Mouse (Mus musculus) bone marrow, adult 2 months (tissue): ENCODE measurements around the gene Tshr. TPM values are rescaled to one million over a fixed set of nuclear protein-coding genes. Genes with fewer than 3 reads are reported as not detected.

Experiments
- H3K27ac ChIP-seq: fragments of 200-500 bp; 2 replicates; pipeline ENCODE4 v1.5.1; 2012; ENCODE audit warnings: low read depth, mild to moderate bottlenecking, control low read depth, inconsistent platforms, low read length; ENCODE audit not compliant: control insufficient read depth, poor library complexity, insufficient read depth
- H3K4me1 ChIP-seq: fragments of 200-500 bp; 2 replicates; pipeline ENCODE4 v1.6.1; 2011; ENCODE audit warnings: low read length; ENCODE audit not compliant: control insufficient read depth, insufficient read depth
- H3K4me3 ChIP-seq: fragments of 200-500 bp; replicated peaks from 2 replicates; pipeline ENCODE3; 2011; ENCODE audit warnings: mild to moderate bottlenecking, low read depth, low read length, control low read depth; ENCODE audit not compliant: control insufficient read depth
- CTCF ChIP-seq: fragments of 200-500 bp; IDR thresholded peaks from 2 replicates; pipeline ENCODE4 v1.5.1; 2011; ENCODE audit warnings: low read length, control low read depth; ENCODE audit not compliant: control insufficient read depth, insufficient read depth
- POLR2A ChIP-seq: fragments of 200-500 bp; IDR thresholded peaks from 2 replicates; pipeline ENCODE4 v1.6.1; 2011; ENCODE audit warnings: low read depth, mild to moderate bottlenecking, control low read depth, low read length, borderline replicate concordance; ENCODE audit not compliant: control insufficient read depth
- WGBS: fragments of 180-500 bp; shearing (Covaris S2); methylation state at CpG from one replicate; pipeline ENCODE4 v1.1.7; 2018; 5-methylcytosine and 5-hydroxymethylcytosine counted together
- polyA plus RNA-seq: library from polyadenylated mRNA; stranded (reverse); fragments of >200 nt; gene quantifications from 2 replicates; pipeline ENCODE4 v1.2.4, GENCODE M21; 2011; ENCODE audit warnings: low replicate concordance; ENCODE audit not compliant: missing spikeins, insufficient read depth, insufficient read length

The Tshr gene
- polyA plus RNA-seq, 1 experiment, result 0.35 TPM

DNA sequence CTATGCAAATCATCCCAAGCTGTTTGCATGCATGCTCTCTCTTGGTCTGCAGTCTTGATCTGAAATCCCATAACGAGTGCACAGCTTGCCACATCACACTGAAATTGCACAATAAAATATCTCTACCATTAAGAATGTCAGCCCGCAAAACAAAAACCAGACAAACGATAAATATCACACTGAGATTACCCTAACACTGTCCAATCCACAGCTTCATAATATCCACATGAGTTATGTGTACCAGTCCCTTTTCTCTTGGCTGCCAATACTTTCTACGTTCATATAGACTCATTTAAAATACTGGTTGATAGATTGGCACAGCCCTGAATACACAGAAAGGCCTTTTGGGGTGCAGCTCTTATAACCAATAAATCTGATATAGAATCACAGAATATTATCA is 102.0 kb downstream of the Tshr start:
- Histone ChIP-seq H3K27ac (no peak overlapping the region), H3K4me3 (no peak overlapping the region), H3K4me1 (no peaks in the 10 kb centered on the region)
- TF ChIP-seq CTCF, result no peak
- TF ChIP-seq POLR2A, result no peak
- WGBS, result 82% methylated on average over 4 of the region's 4 CpGs

DNA sequence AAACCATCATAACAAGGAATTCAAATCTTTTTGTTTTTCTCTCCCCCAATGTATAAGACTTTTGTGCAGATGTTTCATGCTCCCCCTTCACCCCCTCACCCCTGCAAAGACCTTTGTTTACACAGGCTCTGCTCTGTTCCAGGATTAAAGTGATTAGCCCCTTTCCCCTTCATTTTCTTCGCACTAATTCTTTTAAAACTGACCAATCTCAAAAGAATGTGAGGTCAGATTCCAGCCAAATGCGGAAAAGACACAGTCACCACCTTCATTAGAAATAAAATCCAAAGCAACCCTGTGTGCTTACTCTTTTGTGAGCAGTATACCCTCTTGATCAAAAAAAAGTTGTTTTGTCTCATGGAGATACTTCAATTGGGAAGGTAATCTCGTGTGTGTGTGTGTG is 104.0 kb downstream of the Tshr start:
- WGBS, result 65% methylated on average over 3 of the region's 3 CpGs
- no peak for TF ChIP-seq CTCF
- Histone ChIP-seq H3K4me1 (no peaks in the 10 kb centered on the region), H3K4me3 (no peak overlapping the region), H3K27ac (no peak overlapping the region)

DNA sequence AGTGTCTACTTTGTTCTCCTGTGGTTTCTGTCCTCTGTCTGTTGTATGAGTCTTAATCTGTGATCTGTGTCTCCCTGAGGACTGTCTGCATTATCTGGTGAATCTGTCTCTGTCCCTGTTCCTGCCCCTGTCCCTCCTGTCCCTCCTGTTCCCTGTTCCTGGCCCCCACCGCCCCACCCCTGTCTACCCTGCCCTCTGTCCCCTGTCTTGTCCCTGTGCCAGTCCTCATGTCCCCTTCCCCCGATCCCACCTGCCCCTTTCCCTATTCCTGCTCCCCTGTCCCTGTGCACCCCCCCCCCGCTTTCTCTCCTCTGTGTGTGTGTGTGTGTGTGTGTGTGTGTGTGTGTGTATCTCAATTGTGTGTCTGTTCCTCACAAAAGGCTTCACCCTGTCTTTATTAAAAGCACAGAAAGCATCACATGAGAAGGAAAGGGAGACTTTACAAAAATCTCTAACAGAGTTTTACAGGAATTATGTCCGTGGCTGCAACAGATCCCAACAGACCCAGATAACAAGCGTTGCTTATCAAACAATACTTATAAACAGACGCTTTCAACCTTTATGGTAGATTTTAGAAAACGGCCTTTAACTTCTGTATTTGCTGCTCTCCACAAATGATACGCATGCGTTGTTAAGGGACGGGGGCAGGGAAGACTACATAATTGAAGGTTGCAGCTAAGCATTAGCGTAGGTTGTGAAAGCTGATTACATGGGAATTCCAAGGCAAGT is 111.3 kb downstream of the Tshr start:
- 80% methylated on average over 11 of the region's 11 CpGs for WGBS
- no peak overlapping the region for H3K27ac ChIP-seq
- TF ChIP-seq POLR2A, result no peak
- no peak for TF ChIP-seq CTCF
- H3K4me3 ChIP-seq, result no peak overlapping the region
- H3K4me1 ChIP-seq, result no peaks in the 10 kb centered on the region

DNA sequence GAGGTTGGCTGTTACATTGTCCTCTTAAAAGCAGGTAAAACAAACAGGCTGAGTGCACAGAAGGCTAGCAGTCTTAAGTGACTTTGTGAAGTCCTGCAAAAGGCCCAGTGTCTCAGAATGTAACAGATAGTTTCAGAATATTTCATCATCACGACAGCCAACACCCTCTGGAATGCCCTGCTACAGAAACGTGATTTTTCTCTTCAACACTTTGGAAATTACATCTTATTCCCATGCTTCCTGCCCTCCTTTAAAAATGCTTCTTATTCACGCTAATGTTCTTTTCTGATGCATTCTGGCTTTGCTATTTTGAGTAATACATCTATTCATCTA is 111.8 kb downstream of the Tshr start:
- no peaks in the 10 kb centered on the region for H3K4me1 ChIP-seq
- H3K27ac ChIP-seq, result no peak overlapping the region
- 60% methylated on average over 3 of the region's 3 CpGs for WGBS
- no peak overlapping the region for H3K4me3 ChIP-seq
- no peak for TF ChIP-seq POLR2A
- no peak for TF ChIP-seq CTCF

DNA sequence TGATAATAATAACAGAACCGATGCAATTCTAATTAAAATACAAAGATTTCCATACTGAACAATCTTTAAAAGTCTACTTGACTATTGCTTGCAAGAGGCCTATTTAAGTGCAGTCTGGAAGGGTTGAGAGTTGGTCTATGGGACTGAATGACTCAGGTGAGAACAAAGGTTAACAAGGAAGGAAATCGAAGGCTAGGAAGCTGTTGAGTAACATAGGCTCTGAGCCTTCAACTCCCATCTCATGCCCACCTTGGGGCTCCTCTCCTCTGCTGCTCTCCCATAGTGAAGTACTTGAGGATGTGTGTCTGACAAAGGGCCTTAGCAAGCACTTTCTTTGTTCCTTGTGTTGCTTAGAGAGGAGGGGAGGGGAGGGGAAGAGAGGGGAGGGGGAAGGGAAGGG is 116.1 kb downstream of the Tshr start:
- TF ChIP-seq POLR2A, result no peak
- TF ChIP-seq CTCF, result no peak
- H3K4me3 ChIP-seq, result no peak overlapping the region
- H3K4me1 ChIP-seq, result no peaks in the 10 kb centered on the region
- WGBS, result 83% methylated on average over 2 of the region's 2 CpGs
- no peak overlapping the region for H3K27ac ChIP-seq

DNA sequence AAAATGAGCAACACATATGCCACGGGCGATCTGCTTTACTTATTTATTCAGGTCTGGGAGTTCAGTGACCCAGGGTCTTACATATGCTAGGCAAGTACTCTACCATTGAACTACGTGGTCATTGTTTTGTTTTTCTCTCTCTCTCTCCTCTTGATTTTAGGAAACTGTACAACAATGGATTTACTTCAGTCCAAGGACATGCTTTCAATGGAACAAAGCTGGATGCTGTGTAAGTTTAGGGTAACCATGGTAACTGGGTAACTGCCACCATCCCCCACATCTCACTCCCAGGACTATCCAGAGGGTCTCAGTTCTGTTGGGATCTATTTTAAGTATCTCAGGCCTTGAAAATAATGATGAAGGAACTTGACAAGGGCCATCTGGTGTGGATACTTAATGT is 127.4 kb downstream of the Tshr start:
- 75% methylated on average over 3 of the region's 3 CpGs for WGBS
- TF ChIP-seq POLR2A, result no peak
- TF ChIP-seq CTCF, result no peak

DNA sequence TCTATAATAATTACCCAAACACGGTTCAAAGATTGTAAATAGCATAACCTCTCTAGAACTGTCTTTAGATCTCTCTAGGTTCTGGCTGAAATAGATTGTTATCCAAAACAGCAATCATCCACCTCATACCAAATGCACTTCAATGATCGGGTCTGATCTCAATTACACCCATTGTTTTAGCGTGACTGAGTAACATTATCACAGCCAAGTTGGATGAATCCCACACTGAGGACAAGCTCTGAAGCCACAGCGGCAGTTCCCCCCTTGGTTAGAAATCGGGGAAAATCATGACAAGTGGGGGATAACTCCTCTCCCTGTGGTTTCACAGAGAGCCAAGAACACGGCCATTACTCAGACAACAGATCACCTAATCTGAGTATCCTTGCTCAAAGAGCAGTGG is 129.6 kb downstream of the Tshr start:
- H3K4me1 ChIP-seq, result no peaks in the 10 kb centered on the region
- H3K4me3 ChIP-seq, result no peak overlapping the region
- no peak for TF ChIP-seq POLR2A
- no peak for TF ChIP-seq CTCF
- 78% methylated on average over 6 of the region's 6 CpGs for WGBS
- H3K27ac ChIP-seq, result no peak overlapping the region

More for the DNA sequence above, 127.4 kb downstream of the Tshr start:
- Histone ChIP-seq H3K4me3 (no peak overlapping the region), H3K27ac (no peak overlapping the region), H3K4me1 (no peaks in the 10 kb centered on the region)

DNA sequence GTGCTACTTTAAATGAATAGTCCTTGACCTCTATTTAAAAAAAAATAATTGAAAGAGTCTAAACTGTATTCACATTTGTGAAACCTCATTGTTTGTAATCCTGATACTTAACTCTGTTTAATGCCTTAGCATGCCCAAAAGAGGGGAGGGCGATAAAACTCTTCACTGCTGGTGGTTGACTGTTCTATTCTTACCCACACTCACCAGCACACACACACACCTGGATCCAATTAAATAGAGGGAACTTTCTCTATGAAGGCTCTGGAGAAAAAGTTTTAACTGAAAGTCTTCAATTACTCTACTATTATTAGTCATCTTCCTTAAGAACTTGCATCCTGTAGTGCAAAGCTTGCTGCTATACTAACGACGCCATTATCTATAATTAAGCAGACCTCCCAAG is 133.4 kb downstream of the Tshr start:
- H3K4me1 ChIP-seq, result no peaks in the 10 kb centered on the region
- H3K4me3 ChIP-seq, result no peak overlapping the region
- no peak overlapping the region for H3K27ac ChIP-seq
- 83% methylated on average over 3 of the region's 3 CpGs for WGBS
- TF ChIP-seq POLR2A, result no peak
- no peak for TF ChIP-seq CTCF

DNA sequence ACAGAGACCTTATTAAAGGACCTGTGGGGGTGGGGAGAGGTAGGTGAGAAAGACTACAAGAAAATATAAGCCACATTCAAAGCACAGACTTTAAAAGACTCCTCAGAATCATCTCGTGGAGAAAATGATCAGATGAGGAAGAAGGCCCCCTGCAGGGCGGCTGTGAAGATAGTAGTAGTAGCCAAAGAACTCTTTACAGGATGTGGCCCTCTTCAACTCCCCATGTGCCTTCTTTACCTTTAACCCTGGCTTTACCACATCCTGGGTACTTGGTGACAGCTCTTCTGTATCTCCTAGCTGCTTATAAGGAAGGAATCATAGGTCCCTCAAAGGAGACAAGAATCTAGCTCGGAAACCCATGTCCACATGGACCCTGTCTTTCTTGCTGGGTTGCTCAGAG is 139.3 kb downstream of the Tshr start:
- H3K4me3 ChIP-seq, result no peak overlapping the region
- TF ChIP-seq CTCF (no peak), POLR2A (no peak)
- no peaks in the 10 kb centered on the region for H3K4me1 ChIP-seq
- 46% methylated on average over 3 of the region's 3 CpGs for WGBS
- H3K27ac ChIP-seq, result no peak overlapping the region
